Mouse (Mus musculus): Measurements from ENCODE around the gene Epn1.

- TF ChIP-seq CTCF (IDR thresholded peaks at IDR 0.05; ENCODE audit: extremely low read depth, insufficient read depth, low read length) (no peak), POLR2A (IDR thresholded peaks at IDR 0.05; ENCODE audit: extremely low read depth, insufficient read depth, low read length) (peak; percentile 23; the same call in 1 of the 2 replicates)
Measured at GRCm38 (mm10) chr7:5053456-5054179, 26.4 kb upstream of the Epn1 start.
